Mouse (Mus musculus) ovary, postnatal 14 days (tissue): Measurements from ENCODE around the gene Naa35.

Experiments used
- DNase-seq: peaks from one replicate; pipeline ENCODE4 v3.0.0; 2022; ENCODE audit warnings: low spot score

The Naa35 gene

DNA sequence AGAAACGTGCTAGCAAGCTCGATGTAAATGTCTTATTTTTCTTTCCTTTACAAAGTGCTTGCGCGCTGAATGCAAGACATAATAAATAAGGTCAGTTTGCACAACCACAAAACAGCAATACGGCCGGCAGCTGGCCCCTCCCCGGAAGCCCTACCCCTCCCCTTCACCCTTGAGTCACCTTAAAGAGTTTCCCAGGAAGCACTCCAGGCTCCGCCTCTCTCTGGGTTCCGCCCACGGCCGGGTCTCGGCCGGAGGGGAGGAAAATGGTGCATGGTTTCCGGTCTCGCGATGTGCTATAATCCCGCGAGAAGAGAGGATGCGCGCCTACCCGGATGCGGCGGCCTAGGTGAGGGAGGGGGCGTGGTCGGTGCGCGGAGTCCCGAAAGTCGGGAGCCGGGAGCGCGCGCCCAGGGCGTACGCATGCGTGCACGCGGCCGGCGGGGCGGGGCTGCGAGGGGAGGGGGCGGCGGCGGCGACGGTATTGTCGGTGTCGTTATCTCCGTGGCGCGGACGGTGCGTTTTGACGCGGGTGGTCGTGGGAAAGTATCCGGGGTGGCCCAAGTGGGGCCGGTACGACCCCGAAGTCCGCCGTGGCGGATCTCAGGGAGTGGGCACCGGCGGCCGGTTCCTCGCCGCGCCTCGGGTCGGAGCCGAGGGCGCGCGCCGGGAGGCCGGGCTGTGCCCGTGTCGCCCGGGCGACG, at the start of gene Naa35, which contains the start of gene Agtpbp1:
Gene Naa35 (plus strand): TSS at position 313 of the 701 bp plus-strand sequence.
Gene Agtpbp1 (minus strand): TSS at position 281 of the 701 bp plus-strand sequence.
- DNase-seq = peak; percentile 98

DNA sequence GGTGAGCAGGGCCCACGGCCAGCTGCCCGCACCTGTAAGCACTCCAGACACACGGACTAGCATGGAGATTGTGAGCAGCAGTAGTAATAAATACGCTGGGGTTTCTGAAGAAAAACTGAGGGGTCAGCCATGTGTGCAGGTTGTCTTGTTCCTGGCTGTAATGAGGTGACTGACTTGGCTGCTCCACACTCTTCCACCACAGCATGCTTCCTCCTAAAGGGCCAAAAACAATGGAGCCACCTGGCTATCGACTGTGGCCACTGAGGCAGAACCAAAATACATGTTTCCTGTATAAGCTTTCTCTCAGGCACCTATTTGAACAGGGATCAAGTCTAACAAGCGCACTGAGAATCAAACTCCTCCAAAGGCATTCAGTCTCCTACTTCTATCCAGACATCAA, 49.3 kb upstream of the Naa35 start:
- DNase-seq = no peak

DNA sequence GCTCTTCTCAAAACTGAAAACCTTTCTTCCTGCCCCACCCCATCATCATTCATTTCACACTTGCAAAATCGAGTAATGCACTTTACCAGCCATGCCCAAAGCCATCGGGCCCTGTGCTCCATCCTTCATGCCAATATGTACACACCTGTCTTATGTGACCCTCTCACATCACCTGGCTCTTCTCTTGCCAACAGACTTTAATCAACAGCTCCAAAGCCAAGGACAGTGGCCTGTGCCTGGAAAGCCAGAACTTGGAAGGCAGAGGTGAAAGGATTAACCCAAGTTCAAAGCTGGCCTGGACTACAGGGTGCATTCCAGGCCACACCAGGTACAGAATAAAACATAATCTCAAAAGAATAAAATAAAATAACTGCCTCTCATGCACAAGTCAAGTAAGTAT, 48.4 kb upstream of the Naa35 start:
- no peak for DNase-seq

DNA sequence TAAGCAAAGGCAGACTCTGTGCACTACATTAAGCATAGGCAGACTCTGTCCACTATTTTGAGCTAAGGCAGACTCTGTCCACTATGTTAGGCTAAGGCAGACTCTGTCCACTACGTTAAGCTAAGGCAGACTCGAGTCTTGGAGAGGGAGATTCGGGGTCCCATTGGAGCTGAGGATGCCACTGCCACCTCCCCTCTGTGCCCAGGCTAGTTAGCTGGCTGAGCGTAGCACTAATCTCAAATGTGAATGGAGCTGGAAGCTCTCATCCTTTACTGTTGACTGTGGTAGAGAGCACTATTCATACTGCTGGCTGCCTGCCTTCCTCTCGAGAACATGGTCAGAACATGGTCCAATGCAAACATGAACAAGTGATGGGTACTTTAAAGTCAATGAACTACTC, 46.4 kb upstream of the Naa35 start:
- no peak for DNase-seq

DNA sequence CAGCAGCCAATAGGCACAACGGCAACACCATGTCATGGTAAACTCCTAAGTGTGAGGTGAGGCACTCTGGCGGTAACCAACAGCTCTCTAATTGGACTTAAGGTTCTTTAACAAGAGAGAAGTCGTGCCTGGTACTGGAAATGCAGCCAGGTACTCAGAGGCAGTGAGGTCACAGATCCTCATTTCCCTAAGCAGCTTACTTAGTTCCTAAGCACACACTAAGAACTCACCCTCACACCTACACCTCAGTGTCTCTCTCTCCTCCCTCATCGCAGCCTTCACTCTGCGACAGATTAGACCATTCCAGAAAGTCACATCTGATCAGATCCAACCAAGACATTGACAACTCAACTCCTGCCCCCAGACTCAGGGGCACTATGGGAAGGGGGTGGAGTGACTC, 45.0 kb upstream of the Naa35 start:
- no peak for DNase-seq

DNA sequence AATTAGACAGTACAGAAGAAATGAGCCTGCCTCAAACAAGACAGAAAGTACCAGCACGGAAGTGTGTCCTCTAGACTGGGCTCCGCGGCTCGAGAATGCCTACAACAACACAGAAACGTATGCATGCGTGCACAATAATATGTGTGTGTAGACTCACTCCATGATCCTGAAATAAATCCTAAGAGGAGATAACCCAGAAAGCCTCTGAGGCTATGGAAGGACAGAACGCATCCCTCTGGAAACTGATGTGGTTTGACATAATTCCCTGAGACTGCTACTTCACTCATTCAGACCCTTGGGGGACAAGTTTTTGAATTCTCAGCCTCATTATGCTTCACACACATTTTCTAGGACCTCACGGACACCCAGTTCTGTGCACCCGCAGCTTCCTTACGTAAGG, 42.6 kb upstream of the Naa35 start:
- no peak for DNase-seq

DNA sequence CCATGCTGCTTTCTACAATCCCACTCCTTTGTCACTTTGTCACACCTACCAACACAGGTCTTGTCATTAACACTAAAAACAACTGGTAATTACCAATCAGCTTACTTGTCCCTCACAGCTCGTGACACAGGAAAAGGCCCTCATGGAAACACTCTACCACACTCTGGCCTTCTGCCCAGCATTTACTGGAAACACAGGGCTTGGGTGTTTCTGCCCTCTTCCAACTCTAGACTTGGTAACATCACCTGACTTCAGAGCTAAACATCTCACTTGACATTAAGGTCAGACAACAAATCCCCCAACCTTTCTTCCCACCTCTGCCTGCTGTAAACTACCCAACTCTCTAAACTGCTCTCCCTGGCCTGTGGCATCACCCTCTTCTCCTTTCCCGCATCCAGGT, 38.0 kb upstream of the Naa35 start:
- DNase-seq = no peak

DNA sequence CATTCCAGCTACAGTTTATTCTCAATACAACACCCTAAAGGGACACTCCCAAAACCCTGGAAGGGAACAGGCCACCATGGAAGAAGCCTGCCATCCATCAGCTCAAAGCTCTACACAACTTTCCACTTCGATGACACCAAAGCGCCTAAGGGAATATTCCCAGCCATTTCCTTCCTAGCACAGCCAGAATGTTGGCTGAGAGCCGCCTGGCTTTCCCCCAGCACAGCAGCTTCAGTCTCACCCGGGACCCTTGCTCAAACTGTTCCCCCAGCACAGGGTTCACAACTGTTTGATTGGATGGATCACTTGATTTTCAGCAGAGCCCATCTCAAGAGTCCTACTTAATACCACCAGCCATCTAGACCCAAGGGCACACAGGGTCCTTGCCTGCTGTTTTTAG, 37.3 kb upstream of the Naa35 start:
- no peak for DNase-seq

DNA sequence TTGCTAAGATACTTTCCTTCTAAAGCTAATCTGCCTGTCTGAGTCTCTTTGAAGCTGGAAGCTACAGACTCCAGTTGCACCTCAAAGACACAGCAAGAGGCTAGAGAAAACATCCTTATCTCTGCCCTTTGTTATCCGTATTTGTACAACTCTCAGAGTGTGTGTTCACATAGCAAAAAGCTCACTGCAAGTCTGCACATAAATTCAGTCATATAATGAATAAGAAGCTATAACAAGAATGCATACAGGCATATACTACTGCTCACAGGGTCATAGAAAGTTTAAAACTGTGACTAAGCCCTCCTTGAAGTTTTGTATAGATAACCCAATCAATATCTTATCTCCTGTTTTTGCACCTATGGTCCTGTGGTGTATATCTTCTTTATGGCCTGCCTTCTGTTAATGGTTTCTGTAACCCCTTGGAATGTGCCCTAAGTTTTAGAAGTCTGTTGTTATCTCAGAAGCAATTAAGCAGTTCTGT, 35.7 kb upstream of the Naa35 start:
- no peak for DNase-seq

DNA sequence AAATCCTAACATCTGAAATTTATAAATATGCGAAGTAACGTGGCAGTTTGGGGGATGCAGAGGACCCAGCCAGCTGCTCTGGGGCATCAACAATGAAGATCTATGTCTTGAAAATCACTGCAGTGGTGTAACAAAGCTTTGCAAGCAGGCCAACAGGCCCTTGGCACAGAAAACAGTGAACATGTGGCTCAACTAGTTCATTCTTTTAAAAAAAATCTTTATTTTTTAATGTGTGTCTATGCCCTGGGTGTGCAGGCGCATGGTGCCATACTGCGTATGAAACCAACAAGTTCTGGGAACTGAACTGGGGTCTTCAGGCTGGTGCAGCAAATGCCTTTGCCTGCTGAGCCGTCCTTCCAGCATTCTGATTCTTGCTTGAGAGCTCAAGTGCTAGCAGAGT, 32.8 kb upstream of the Naa35 start:
- no peak for DNase-seq

DNA sequence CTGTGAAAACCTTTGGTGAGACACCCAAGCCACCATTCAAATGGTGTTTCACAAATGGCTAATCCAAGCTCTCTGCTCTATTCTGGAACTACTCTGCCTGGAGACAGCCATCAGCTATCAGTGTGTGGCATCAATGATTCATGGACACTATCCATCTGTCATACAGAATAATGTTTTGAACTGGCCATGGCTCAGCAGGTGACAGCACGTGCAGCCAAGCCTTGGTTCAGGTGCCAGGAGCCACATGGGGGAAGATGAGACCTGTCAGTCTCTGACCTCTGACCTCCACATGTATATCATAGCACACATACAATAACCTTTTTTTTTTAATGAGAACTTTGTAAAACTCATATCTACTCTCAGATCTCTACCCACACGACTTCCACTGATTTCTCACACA, 32.3 kb upstream of the Naa35 start:
- no peak for DNase-seq

DNA sequence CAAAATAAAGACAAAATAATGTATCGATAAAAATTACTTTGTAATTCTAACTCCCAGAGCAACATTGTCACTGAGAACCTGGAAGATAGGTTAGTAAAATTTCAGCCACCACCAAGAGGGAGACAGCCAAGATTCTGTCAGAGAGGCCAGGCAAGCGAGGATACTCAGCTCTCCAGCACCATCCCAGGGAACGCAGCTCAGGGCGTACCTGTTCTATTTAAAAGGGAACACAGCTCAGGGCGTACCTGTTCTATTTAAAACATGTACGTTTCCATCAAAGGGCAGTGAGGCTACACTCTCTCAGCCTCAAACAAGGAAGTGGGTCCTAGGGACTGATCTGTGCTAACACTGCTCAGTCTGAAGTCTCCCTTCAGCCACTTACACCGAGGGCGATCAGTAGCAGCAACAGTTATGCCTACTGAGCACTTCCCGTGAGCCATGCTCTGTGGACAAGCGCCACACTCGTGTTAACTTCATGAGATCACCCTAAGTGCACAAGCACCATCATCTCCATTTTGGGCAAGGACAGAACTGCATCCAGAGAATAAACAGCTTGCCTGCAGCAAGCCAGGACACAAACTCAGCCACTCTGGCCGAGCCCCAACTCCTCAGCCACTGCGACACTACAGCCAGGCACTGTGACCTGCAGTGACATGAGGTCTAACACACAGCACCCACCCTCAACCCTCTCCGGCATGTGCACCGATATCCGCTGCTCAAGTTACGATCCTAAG, 30.1 kb upstream of the Naa35 start:
- DNase-seq = no peak

DNA sequence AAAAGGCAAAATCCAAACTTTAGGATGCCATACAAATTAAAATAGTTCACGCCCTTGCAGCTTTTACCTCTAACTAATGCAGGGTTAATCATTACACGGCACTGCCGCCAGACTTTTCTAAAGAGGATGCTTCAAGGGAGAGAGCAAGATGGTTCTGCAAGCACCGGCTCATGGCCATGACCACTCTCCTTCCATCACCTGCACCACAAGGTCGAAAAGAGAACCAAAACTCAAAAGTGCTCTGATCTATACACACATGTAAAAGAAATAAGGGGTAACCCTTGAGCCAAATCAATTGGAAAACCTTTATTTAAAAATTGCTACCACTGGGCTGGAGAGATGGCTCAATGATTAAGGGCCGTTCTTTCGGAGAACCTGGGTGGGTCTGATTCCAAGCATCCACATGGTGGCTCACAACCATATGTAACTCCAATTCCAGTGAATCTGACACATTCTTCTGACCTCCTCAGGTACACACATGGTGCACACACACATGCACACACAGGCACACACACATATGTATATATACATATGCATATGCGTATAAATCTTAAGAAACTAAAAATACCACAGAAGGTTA, 29.4 kb upstream of the Naa35 start:
- no peak for DNase-seq

DNA sequence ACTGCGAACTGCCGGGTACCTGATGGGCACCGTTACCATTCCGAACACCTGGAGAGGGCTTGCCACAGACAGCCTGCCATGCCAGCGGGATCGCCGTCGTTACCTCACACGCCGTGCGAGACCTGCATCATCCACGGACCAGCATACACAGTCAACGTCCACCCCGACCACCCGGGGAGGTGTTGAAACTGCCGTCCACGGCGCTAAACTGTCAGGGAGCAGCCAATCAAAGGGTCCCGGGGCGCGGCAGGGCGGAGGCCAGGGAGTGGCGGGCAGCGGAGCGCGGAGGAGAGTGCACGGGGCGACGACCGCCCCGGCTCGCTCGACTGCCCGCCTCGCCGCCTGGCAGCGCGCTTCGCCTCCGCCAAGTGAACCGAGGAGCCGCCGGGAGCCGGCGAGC, 28.4 kb upstream of the Naa35 start:
- DNase-seq = peak; percentile 20

DNA sequence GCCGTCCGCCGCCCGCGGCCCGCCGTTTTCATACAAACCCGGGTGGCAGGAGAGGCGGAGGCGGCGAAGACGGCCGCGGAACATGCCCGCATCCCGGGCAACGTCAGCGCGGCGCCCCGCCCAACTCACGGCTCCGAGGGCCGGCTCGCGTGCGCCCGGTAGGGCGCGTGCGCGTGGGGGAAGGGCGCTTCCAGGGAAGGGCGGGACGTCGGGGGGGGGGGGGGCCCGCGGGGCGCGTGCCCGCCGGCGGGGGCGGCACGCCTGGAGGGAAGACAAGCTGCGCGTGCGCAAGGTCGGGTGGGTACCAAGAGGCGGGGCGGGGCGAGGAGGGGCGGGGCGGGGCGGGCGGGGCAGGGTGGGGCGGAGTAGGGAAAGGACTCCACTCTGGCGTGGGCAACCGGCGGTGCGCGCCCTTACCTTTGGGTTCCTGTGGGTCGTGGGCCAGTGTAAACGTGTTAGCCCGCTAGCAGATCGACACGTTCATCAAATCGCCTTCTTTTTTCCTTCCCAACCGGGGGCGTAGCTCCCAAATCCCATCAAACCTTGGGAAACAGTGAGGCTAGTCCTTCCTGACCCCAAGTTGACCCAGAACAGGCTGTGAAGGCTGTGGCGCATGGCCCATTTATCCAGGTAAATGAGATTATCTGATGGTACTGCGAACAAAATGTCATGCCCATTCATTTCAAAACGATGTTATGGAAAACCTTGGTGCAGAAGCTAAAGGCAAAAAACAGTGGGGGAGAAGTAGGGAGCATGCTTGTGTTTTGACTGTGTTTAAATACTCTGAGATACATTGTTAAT, 27.7 kb upstream of the Naa35 start:
- peak; percentile 75 for DNase-seq

DNA sequence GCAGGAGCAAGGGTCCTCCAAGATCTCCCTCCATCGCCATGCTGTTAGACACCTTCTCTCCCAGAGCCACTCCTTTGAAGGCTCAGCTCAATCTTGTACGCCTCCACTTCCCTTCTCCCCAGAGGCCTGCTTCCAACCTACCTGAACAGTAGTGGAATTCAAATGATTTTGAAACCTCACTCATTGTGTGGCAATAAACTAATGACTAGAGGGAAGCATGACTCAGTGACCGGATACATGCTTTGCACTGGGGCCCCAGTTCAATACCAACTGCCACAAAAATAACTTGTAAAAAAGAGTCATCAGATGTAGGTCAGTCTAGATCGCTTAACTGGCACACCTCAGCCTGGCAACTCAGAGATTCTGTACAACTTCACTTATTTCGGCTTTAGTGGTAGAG, 26.3 kb upstream of the Naa35 start:
- DNase-seq = no peak

DNA sequence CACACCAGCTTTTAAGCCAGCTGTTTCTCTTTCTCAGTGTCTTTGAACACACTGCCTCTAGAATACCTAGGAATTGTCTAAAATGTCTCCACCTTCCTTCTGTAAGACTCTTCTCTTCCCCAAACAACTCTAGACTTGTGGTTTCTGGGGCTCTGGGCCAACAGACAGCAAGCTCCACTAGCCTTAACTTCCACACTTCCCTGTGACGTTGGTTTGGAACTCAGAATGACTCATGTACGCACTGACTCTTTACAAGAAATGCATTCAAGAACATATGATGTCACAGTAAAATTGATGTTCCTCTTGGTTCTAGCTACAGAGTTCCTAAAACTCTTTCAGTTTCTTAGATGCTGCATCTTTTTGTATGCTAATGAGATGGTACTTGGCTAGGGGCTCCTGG, 22.6 kb upstream of the Naa35 start:
- DNase-seq = no peak

DNA sequence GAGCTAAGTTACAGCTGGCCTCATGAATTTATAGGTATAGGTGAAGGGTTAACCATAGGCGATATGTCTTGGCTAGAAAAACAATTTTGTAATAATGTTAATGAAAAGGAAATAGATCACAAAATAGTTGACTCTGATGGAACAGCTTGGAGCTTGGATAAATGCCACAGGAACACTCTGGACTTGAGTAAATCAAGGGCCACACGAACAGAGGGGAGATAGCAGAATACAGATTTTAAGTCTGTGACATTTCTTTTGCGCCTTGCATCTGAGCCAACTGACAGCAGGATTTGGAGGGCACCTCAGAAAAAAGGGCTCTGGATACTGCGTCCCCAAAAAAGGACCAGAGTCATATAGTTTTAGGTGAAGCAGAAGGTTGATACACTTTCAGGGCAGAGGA, 20.6 kb upstream of the Naa35 start:
- no peak for DNase-seq

DNA sequence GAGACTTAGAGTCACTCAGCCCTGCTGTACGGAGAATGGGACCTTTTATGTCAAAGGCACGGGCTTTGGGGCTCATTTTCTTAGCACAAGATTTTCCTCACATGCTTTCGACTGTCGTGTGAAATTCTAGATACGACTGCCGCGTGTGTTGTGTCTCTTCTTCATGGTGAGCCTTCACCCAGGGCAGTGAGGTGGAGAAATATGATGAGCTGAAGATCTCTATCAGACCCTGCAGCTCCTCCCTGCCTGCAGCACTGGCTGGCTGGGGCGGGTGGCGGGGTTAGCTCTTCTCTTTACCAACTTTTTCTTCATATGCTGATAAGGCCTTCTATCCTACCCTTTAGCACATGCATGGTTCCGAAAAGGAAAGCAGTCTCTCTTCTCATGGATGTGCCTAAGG, 20.1 kb upstream of the Naa35 start:
- no peak for DNase-seq

DNA sequence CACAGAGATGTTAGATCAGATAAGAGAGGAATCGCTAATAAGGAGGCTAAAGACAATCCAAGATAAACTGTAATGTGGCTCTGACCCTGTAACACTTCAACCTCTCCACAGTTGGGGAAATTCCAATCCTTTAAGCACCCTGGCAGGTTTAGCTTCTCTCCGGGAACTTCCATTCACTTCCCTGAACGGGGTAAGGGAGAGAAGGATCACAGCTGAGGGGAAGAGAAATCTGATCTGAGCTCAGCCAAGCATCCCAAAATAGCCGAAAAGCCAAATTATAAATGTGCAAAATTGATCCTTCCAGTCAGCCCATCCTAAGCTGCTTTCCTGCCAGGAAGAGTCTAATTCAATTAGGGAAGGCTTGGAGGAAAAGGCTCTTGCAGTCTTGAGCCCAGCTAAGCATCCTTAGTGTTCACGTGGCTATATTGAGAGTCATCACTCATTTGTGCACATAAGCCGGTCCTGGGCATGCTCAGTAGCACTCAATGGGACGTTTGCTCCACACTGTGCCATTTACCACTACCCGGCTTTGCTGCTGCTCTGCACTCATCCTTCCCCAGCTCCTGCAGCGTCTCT, 19.0 kb upstream of the Naa35 start:
- DNase-seq = no peak

DNA sequence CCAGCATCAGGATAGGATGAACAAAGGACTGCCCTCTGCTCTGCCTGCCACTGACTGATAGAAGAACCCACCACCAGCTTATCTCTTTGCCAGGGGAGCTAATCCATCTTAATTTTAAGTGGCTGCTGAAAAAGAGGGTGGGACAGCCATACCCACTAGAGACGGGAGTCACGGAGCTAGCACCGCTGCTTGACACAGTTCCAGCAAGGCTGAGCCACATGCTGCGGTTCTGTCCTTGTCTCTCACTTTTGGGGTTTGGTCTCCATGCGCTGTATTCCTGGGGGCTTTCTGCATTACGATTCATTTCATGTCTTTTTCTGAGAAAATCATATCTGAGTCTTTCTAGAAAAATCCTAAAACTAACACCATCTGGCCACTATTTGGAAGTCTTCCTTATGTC, 14.0 kb upstream of the Naa35 start:
- DNase-seq = no peak

DNA sequence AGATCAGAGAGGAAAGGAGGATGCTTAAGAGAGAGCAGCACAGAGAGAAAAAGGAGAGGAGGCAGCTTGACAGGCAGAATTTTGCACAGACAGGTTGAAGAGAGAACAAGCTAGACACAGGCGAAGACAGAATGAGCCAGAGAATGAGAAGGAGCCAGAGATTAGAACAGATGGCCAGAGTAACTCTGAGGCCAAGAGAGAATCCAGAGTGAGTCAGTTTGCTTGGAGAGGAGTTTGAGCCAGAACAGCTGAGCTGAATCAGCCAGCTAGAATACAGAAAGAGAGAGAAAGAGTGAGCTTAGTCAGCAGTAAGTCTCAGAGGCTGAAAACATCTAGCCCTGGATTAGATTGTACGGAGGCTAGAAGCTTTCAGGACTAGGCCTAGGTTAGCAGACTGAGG, 12.5 kb upstream of the Naa35 start:
- DNase-seq = no peak
